Mouse (Mus musculus): ENCODE results near the gene Xpot. TPM values are rescaled to one million over a fixed set of nuclear protein-coding genes. Genes with fewer than 3 reads are reported as not detected.

Xpot gene
- polyA plus RNA-seq, 1 experiment from 2014 or later = 32.9 TPM

- no peak for DNase-seq (ENCODE audit: low spot score)
Measured at GRCm38 (mm10) chr10:121623670-121624069, 2.5 kb downstream of the Xpot start.

- DNase-seq (ENCODE audit: low spot score) = no peak
Measured at GRCm38 (mm10) chr10:121622431-121622830, 3.7 kb downstream of the Xpot start.

- DNase-seq (ENCODE audit: low spot score) = no peak
Measured at GRCm38 (mm10) chr10:121615935-121616334, 10.2 kb downstream of the Xpot start.

GRCm38 (mm10) chr10:121615146-121615870 is 10.8 kb downstream of the Xpot start:
- no peak for DNase-seq (ENCODE audit: low spot score)

GRCm38 (mm10) chr10:121613570-121613969 is 12.6 kb downstream of the Xpot start:
- no peak for DNase-seq (ENCODE audit: low spot score)

- DNase-seq (ENCODE audit: low spot score) = no peak
Measured at GRCm38 (mm10) chr10:121612448-121612847, 13.7 kb downstream of the Xpot start.

GRCm38 (mm10) chr10:121611587-121611986 is 14.5 kb downstream of the Xpot start:
- no peak for DNase-seq (ENCODE audit: low spot score)

GRCm38 (mm10) chr10:121608177-121608576 is 18.0 kb downstream of the Xpot start:
- no peak for DNase-seq (ENCODE audit: low spot score)

- DNase-seq (ENCODE audit: low spot score) = no peak
Measured at GRCm38 (mm10) chr10:121604632-121605344, 21.3 kb downstream of the Xpot start.

- no peak for DNase-seq (ENCODE audit: low spot score)
Measured at GRCm38 (mm10) chr10:121603556-121603955, 22.6 kb downstream of the Xpot start.

GRCm38 (mm10) chr10:121601272-121601671 is 24.9 kb downstream of the Xpot start:
- no peak for DNase-seq (ENCODE audit: low spot score)

GRCm38 (mm10) chr10:121596580-121596979 is 29.6 kb downstream of the Xpot start:
- no peak for DNase-seq (ENCODE audit: low spot score)

- DNase-seq (ENCODE audit: low spot score) = no peak
Measured at GRCm38 (mm10) chr10:121591106-121591505, 35.0 kb downstream of the Xpot start.

GRCm38 (mm10) chr10:121587371-121587840 is 38.7 kb downstream of the Xpot start:
- DNase-seq (ENCODE audit: low spot score) = no peak

- DNase-seq (ENCODE audit: low spot score) = peak; percentile 92
Measured at GRCm38 (mm10) chr10:121586675-121587370, 39.3 kb downstream of the Xpot start, which contains the start of gene Tbk1. TSS of gene Tbk1 (minus strand) at chr10:121586787.

- peak; percentile 22 for DNase-seq (ENCODE audit: low spot score)
Measured at GRCm38 (mm10) chr10:121585791-121586642, 40.1 kb downstream of the Xpot start.

GRCm38 (mm10) chr10:121585056-121585790 is 40.9 kb downstream of the Xpot start:
- no peak for DNase-seq (ENCODE audit: low spot score)

GRCm38 (mm10) chr10:121584033-121584432 is 42.1 kb downstream of the Xpot start:
- no peak for DNase-seq (ENCODE audit: low spot score)

GRCm38 (mm10) chr10:121583016-121583415 is 43.1 kb downstream of the Xpot start:
- DNase-seq (ENCODE audit: low spot score) = no peak

- DNase-seq (ENCODE audit: low spot score) = no peak
Measured at GRCm38 (mm10) chr10:121582287-121582686, 43.8 kb downstream of the Xpot start.

Data from thymus, postnatal 0 days (tissue).